Mouse (Mus musculus): ENCODE measurements around the gene Mical3.

Mical3 gene

GRCm38 (mm10) chr6:120960338-120961030 is 170.3 kb downstream of the Mical3 start:
- DNase-seq (ENCODE audit: low spot score in 2 of 2) = no peak

- no peak for DNase-seq (ENCODE audit: low spot score in 2 of 2)
Measured at GRCm38 (mm10) chr6:120957331-120957730, 173.5 kb downstream of the Mical3 start.

GRCm38 (mm10) chr6:120956259-120957161 is 174.3 kb downstream of the Mical3 start:
- peak; percentile 9 to 44 for DNase-seq (ENCODE audit: low spot score in 2 of 2)

GRCm38 (mm10) chr6:120955215-120955614 is 175.6 kb downstream of the Mical3 start:
- peak; percentile 25 to 27 for DNase-seq (ENCODE audit: low spot score in 2 of 2)

- peak in 1 of 2 experiments; percentile 38 for DNase-seq (ENCODE audit: low spot score in 2 of 2)
Measured at GRCm38 (mm10) chr6:120954241-120954640, 176.6 kb downstream of the Mical3 start.

- DNase-seq (ENCODE audit: low spot score in 2 of 2) = no peak
Measured at GRCm38 (mm10) chr6:120952475-120952874, 178.3 kb downstream of the Mical3 start.

- DNase-seq (ENCODE audit: low spot score in 2 of 2) = no peak
Measured at GRCm38 (mm10) chr6:120951311-120951710, 179.5 kb downstream of the Mical3 start.

GRCm38 (mm10) chr6:120945510-120945909 is 185.3 kb downstream of the Mical3 start:
- DNase-seq (ENCODE audit: low spot score in 2 of 2) = no peak

GRCm38 (mm10) chr6:120943964-120944363 is 186.8 kb downstream of the Mical3 start:
- no peak for DNase-seq (ENCODE audit: low spot score in 2 of 2)

GRCm38 (mm10) chr6:120943551-120943950 is 187.2 kb downstream of the Mical3 start:
- DNase-seq (ENCODE audit: low spot score in 2 of 2) = no peak

GRCm38 (mm10) chr6:120943079-120943478 is 187.7 kb downstream of the Mical3 start:
- DNase-seq (ENCODE audit: low spot score in 2 of 2) = no peak

- DNase-seq (ENCODE audit: low spot score in 2 of 2) = no peak
Measured at GRCm38 (mm10) chr6:120941575-120941974, 189.2 kb downstream of the Mical3 start.

GRCm38 (mm10) chr6:120941084-120941481 is 189.7 kb downstream of the Mical3 start:
- DNase-seq (ENCODE audit: low spot score in 2 of 2) = no peak

GRCm38 (mm10) chr6:120940446-120941083 is 190.2 kb downstream of the Mical3 start:
- no peak for DNase-seq (ENCODE audit: low spot score in 2 of 2)

GRCm38 (mm10) chr6:120939783-120940182 is 191.0 kb downstream of the Mical3 start:
- DNase-seq (ENCODE audit: low spot score in 2 of 2) = no peak

- no peak for DNase-seq (ENCODE audit: low spot score in 2 of 2)
Measured at GRCm38 (mm10) chr6:120938763-120939450, 191.9 kb downstream of the Mical3 start.

GRCm38 (mm10) chr6:120937999-120938608 is 192.7 kb downstream of the Mical3 start:
- DNase-seq (ENCODE audit: low spot score in 2 of 2) = no peak

- no peak for DNase-seq (ENCODE audit: low spot score in 2 of 2)
Measured at GRCm38 (mm10) chr6:120937104-120937617, 193.6 kb downstream of the Mical3 start.

- DNase-seq (ENCODE audit: low spot score in 2 of 2) = no peak
Measured at GRCm38 (mm10) chr6:120934176-120934575, 196.6 kb downstream of the Mical3 start.

GRCm38 (mm10) chr6:120933670-120934069 is 197.1 kb downstream of the Mical3 start:
- no peak for DNase-seq (ENCODE audit: low spot score in 2 of 2)

- no peak for DNase-seq (ENCODE audit: low spot score in 2 of 2)
Measured at GRCm38 (mm10) chr6:120932597-120932996, 198.2 kb downstream of the Mical3 start.

Measured in natural killer cell, adult 2 months (primary cell).